Mouse (Mus musculus): ENCODE results near the gene Cdk13. TPM values are rescaled to one million over a fixed set of nuclear protein-coding genes. Genes with fewer than 3 reads are reported as not detected.

Gene Cdk13
- polyA plus RNA-seq, 1 experiment, result not detected

DNA sequence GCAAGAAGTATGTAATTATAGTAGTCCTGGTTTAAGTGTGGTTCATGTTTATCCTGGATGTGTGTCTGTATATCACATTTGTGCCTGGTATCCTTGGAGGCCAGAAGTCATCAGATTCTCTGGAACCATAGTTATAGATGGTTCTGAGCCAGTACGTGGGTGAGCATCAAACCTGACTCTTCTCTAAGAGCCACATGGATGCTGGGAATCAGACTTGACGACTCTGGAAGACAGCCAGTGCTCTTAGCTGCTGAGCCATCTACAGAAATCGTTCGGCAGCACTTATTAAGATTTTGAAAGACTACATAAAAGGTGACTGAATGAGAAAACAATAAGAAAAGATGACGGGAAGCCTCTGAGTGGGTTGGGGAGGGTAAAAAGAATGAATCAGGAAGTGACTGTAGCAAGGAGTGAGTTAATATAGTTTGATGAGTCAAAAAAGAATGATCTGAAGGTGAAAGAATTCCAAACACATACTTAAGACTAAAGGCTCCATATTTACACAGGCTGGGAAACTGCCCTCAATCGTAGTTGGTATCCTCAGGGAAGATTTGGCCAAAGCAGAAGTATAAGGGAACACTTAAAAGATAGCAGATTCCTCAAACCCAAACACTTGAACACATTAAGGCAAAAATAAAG is 99.6 kb downstream of the Cdk13 start:
- TF ChIP-seq POLR2A (IDR thresholded peaks at IDR 0.05; ENCODE audit: insufficient read depth, low read depth, low read length) (no peak), CTCF (IDR thresholded peaks at IDR 0.05; ENCODE audit: insufficient read depth, low read depth, low read length) (no peak)
- 56% methylated on average over 6 of the region's 6 CpGs for WGBS
- no peak overlapping the region for H3K4me3 ChIP-seq (ENCODE audit: insufficient read depth, low read depth, low read length)
- no peak overlapping the region for H3K27ac ChIP-seq (ENCODE audit: insufficient read depth, low read depth, low read length)
- H3K4me1 ChIP-seq (ENCODE audit: control insufficient read depth, insufficient read depth, low read length), result no peaks in the 10 kb centered on the region

- H3K4me1 ChIP-seq (ENCODE audit: control insufficient read depth, insufficient read depth, low read length), result no peaks in the 10 kb centered on the region
- TF ChIP-seq POLR2A (IDR thresholded peaks at IDR 0.05; ENCODE audit: insufficient read depth, low read depth, low read length) (no peak), CTCF (IDR thresholded peaks at IDR 0.05; ENCODE audit: insufficient read depth, low read depth, low read length) (no peak)
- no peak overlapping the region for H3K4me3 ChIP-seq (ENCODE audit: insufficient read depth, low read depth, low read length)
- H3K27ac ChIP-seq (ENCODE audit: insufficient read depth, low read depth, low read length), result no peak overlapping the region
These were observed 102.6 kb downstream of the Cdk13 start for GRCm38 (mm10) chr13:17702311-17702710.

- no peak for TF ChIP-seq CTCF (IDR thresholded peaks at IDR 0.05; ENCODE audit: insufficient read depth, low read depth, low read length)
- no peak for TF ChIP-seq POLR2A (IDR thresholded peaks at IDR 0.05; ENCODE audit: insufficient read depth, low read depth, low read length)
- Histone ChIP-seq H3K4me3 (ENCODE audit: insufficient read depth, low read depth, low read length) (no peak overlapping the region), H3K27ac (ENCODE audit: insufficient read depth, low read depth, low read length) (no peak overlapping the region), H3K4me1 (ENCODE audit: control insufficient read depth, insufficient read depth, low read length) (no peaks in the 10 kb centered on the region)
These were observed 103.6 kb downstream of the Cdk13 start for GRCm38 (mm10) chr13:17701322-17701721.

DNA sequence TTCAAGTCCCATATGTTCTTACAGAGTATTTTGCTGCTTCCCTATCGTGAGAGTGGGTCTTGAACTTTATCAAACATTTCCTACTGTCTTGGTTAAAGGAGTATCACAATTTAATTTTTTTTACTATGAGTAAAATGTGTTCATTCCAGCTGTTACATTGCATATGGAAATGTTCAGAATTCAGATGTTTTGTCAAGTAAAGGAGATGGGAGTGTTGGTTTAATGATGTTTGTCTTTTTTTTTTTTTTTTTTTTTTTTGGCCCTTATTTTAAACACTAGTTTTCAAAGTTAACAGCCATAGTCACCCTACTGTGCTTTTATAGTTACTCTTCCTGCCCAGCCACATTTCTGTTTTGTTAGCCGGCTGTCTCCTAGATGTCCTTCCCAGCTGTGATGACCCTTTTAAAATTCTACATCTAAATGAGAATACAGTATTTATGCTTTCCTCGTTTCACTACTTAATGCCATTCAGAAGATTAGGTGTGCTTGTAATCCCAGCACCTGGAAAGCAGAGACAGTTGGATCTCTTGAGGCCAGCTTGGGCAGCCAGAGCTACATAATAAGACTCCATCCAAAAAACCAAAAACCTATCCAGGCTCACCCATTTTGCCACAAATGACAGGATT is 104.7 kb downstream of the Cdk13 start:
- whole genome bisulfite sequencing, result 71% methylated on average over 3 of the region's 3 CpGs
- no peak for TF ChIP-seq POLR2A (IDR thresholded peaks at IDR 0.05; ENCODE audit: insufficient read depth, low read depth, low read length)
- no peak for TF ChIP-seq CTCF (IDR thresholded peaks at IDR 0.05; ENCODE audit: insufficient read depth, low read depth, low read length)
- H3K27ac ChIP-seq (ENCODE audit: insufficient read depth, low read depth, low read length), result no peak overlapping the region
- no peaks in the 10 kb centered on the region for H3K4me1 ChIP-seq (ENCODE audit: control insufficient read depth, insufficient read depth, low read length)
- H3K4me3 ChIP-seq (ENCODE audit: insufficient read depth, low read depth, low read length), result no peak overlapping the region

DNA sequence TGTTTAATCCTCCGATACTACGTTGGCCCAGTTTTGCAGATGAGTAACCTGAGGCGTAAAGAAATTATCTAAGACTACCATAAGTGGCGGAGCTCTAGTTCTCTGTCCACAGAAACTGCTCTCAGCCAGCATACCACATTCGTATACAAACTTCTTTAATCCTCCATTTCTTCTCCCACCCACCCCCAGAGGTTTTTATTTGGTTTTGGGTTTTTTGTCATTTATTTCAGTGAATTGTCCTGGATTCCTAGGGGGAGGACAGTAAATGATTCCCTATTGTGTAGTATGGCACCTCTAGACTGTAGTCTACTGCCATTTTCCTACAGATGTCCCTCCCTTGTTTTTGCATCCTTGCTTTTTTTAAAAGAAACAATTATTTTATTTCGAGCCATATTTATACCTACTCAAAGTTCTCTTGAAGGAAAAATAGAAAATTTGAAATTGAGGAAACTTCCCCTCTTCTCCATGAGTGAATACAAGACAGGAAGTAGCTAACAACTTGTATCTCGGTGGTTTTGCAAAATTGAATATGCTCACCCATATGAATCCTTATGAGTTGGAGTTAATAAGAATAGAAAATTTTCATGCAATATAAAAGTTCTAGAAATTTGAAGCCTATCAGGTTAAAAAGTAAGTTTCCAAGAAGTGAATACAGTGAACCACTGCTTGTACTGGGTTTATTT is 108.9 kb downstream of the Cdk13 start:
- peak overlapping the region; percentile 93; the same call in 1 of the 2 replicates for H3K27ac ChIP-seq (ENCODE audit: insufficient read depth, low read depth, low read length)
- 15% methylated on average over 7 of the region's 7 CpGs for WGBS
- TF ChIP-seq POLR2A (IDR thresholded peaks at IDR 0.05; ENCODE audit: insufficient read depth, low read depth, low read length) (no peak), CTCF (IDR thresholded peaks at IDR 0.05; ENCODE audit: insufficient read depth, low read depth, low read length) (no peak)
- H3K4me1 ChIP-seq (ENCODE audit: control insufficient read depth, insufficient read depth, low read length), result no peaks in the 10 kb centered on the region
- H3K4me3 ChIP-seq (ENCODE audit: insufficient read depth, low read depth, low read length), result peak overlapping the region; percentile 73

DNA sequence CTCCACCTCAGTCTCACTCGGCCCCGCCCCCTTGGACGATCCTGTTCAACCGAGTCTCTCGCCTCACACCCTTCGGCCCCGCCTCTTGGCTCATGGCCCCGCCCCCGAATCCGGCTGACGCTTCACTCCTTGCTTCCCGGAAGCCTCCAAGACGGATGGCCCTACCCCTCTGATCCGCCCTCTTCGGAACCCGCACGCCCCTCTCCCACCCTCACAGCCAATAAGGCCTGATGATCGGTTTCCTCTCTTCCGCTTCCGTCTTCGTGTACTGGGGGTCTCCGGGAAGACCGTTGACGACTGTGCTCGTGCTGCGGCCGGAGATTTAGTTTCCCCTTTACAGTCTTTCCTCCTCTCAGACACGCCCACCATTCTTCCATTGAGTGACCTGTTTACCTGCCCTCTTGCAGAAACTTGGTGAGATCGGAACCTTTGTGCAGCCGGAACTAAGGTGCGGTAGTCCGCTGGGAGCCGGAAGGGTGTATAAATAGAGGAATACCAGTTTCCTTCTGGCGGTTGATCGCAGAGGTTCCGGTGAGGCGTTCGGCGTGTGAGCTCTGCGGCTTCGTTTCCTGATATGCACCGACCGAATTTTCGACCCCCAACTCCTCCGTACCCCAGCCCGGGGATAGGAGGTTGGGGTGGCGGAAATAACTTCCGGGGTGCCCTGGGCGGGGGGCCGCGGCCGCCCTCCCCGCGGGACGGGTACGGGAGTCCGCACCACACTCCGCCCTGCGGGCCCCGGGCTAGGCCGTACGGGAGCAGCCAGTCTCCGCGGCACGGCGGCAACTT is 109.8 kb downstream of the Cdk13 start, which contains the start of the genes Mplkip and Sugct:
Mplkip (plus strand) TSS at position 282 of the 789 bp plus-strand sequence.
Sugct (minus strand) TSS at position 643 of the 789 bp plus-strand sequence.
- Histone ChIP-seq H3K4me1 (ENCODE audit: control insufficient read depth, insufficient read depth, low read length) (no peaks in the 10 kb centered on the region), H3K27ac (ENCODE audit: insufficient read depth, low read depth, low read length) (peak within 1 kb of the TSS; percentile 93), H3K4me3 (ENCODE audit: insufficient read depth, low read depth, low read length) (peak within 1 kb of the TSS; percentile 73)
- TF ChIP-seq POLR2A (IDR thresholded peaks at IDR 0.05; ENCODE audit: insufficient read depth, low read depth, low read length), result peak; percentile 76
- no peak for TF ChIP-seq CTCF (IDR thresholded peaks at IDR 0.05; ENCODE audit: insufficient read depth, low read depth, low read length)
- under 1% methylated on average over 66 of the region's 66 CpGs for WGBS

- no peak for TF ChIP-seq POLR2A (IDR thresholded peaks at IDR 0.05; ENCODE audit: insufficient read depth, low read depth, low read length)
- Histone ChIP-seq H3K4me1 (ENCODE audit: control insufficient read depth, insufficient read depth, low read length) (no peaks in the 10 kb centered on the region), H3K27ac (ENCODE audit: insufficient read depth, low read depth, low read length) (no peak overlapping the region), H3K4me3 (ENCODE audit: insufficient read depth, low read depth, low read length) (peak overlapping the region; percentile 73)
- WGBS, result 0% methylated on average over 24 of the region's 25 CpGs
These were observed 110.5 kb downstream of the Cdk13 start for GRCm38 (mm10) chr13:17694414-17694813.

GRCm38 (mm10) chr13:17693816-17694215 is 111.1 kb downstream of the Cdk13 start:
- Histone ChIP-seq H3K27ac (ENCODE audit: insufficient read depth, low read depth, low read length) (no peak overlapping the region), H3K4me3 (ENCODE audit: insufficient read depth, low read depth, low read length) (no peak overlapping the region), H3K4me1 (ENCODE audit: control insufficient read depth, insufficient read depth, low read length) (no peaks in the 10 kb centered on the region)
- 56% methylated on average over 5 of the region's 5 CpGs for WGBS
- TF ChIP-seq CTCF (IDR thresholded peaks at IDR 0.05; ENCODE audit: insufficient read depth, low read depth, low read length), result no peak
- TF ChIP-seq POLR2A (IDR thresholded peaks at IDR 0.05; ENCODE audit: insufficient read depth, low read depth, low read length), result no peak
